Mouse (Mus musculus) E14TG2a.4 (cell line): Measurements from ENCODE around the gene Prep.
"Not testable (repeated sequence)": the region's sequence is repeated elsewhere in the genome, so short reads cannot be mapped to it uniquely, and the experiment has no call there.

ENCODE experiments used
- H3K27me3 ChIP-seq: 2 replicates; pipeline ENCODE4 v1.6.1; 2014; ENCODE audit warnings: low read length, control low read depth; ENCODE audit not compliant: insufficient read depth
- H3K36me3 ChIP-seq: 2 replicates; pipeline ENCODE4 v1.6.1; 2014; ENCODE audit warnings: low read length, control low read depth; ENCODE audit not compliant: insufficient read depth
- H3K4me1 ChIP-seq: replicated peaks from 2 replicates; pipeline ENCODE4 v1.6.1; 2014; ENCODE audit warnings: low read depth, low read length, control low read depth
- H3K4me3 ChIP-seq: replicated peaks from 2 replicates; pipeline ENCODE4 v1.5.1; 2014; ENCODE audit warnings: mild to moderate bottlenecking, low read length
- H3K9me3 ChIP-seq: 2 replicates; pipeline ENCODE4 v1.6.1; 2014; ENCODE audit warnings: low read length, control low read depth
- CTCF ChIP-seq: conservative IDR thresholded peaks from 2 replicates; pipeline ENCODE4 v1.5.1; 2014; ENCODE audit warnings: low read length
- NANOG ChIP-seq: IDR thresholded peaks from 2 replicates; pipeline ENCODE4 v1.6.1; 2014; ENCODE audit warnings: borderline replicate concordance, low read length, mixed read lengths
- POU5F1 ChIP-seq: IDR thresholded peaks from 2 replicates; pipeline ENCODE4 v1.6.1; 2014; ENCODE audit warnings: low read length, borderline replicate concordance

Gene Prep

DNA sequence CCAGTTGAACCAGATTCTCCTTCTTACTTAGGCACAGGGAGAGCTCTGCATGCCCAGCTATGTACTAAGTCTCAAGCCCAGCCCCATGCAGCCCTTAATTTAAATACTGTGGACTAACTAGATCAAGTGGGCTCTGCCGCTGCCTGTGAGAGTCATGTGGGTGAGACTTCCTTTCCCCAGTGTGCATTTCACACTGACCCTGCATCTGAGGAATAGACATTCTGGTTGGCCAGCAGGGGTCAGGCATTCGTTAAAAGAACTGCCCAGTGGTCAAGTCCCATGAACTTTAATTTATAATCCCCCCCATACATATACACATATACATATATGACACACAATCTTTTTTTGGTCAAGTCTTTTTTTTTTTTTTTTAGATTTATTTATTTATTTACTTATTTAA lies 15.7 kb downstream of the Prep start:
- peaks cover 43% of the 10 kb centered on the region for H3K36me3 ChIP-seq
- no peak overlapping the region for H3K4me3 ChIP-seq
- H3K4me1 ChIP-seq: peaks cover 78% of the 10 kb centered on the region
- no peaks in the 10 kb centered on the region for H3K27me3 ChIP-seq
- TF ChIP-seq CTCF: no peak
- no peak for TF ChIP-seq POU5F1
- no peak for TF ChIP-seq NANOG
- no peaks in the 10 kb centered on the region for H3K9me3 ChIP-seq

DNA sequence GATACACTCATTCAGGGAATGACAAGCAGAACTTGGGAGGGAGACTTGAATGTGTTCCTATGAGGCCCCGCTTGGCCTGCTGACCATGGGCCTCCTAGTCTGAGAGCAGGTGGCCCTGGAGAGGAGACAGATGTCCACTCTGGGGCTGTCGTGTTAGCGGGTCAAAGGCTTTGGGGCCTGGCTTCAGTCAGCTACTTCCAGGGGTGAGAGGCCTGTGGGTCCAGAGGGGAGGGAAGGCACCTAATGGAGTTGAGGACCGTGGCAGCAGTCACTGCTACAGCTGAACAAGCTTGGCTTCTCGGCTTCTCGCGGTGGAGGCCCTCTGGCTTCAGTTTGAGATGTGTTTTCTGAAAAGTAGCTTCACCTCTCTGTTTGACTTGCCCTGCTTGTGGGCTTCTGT lies 17.0 kb downstream of the Prep start:
- H3K27me3 ChIP-seq, H3K4me3 ChIP-seq, H3K9me3 ChIP-seq: not testable (repeated sequence)
- peaks cover 83% of the 10 kb centered on the region for H3K4me1 ChIP-seq
- H3K36me3 ChIP-seq: peaks cover 43% of the 10 kb centered on the region

DNA sequence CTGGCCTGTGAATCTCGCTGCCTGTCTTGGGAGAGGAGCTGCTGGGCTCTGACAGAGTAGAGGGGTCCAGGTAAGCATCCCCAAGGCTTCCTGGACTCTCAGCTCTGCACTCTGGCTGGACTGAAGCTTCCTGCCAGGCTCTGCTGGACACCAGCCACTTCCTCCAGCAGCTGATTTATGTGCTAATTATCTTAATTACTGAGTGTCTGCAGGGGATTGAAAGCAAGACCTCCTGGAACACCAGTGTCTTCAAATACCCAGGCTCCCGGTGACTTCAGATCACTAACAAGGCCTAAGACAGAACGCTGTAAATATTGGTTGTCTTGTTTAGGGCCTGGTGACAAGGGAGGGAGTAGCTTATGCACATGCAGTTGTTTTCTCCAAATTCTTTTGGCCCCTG lies 17.5 kb downstream of the Prep start:
- H3K36me3 ChIP-seq: peaks cover 40% of the 10 kb centered on the region
- H3K4me1 ChIP-seq: peaks cover 86% of the 10 kb centered on the region
- H3K9me3 ChIP-seq: no peaks in the 10 kb centered on the region
- H3K27me3 ChIP-seq: no peaks in the 10 kb centered on the region
- H3K4me3 ChIP-seq: peak overlapping the region; percentile 32; the same call in 1 of the 2 replicates
- TF ChIP-seq CTCF (no peak), NANOG (no peak), POU5F1 (no peak)

DNA sequence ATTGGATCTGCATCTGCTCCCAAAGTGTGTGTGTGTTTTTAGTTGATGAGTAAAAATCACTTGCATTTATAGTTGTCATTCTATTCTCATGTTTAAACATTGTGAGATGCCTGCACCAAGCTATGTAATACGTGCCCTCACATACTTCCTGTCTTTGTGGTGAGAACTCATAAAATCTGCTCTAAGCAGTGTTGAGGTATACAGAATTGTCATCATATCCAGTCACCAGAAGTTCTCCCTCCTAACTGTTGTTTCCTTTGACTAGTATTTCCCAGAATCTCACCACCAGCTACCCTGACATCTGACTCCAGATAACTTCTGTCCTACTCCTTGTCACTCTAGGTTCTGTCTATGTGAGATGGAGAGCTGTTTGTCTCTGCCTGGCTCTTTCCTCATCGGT lies 18.3 kb downstream of the Prep start:
- peaks cover 37% of the 10 kb centered on the region for H3K36me3 ChIP-seq
- no peaks in the 10 kb centered on the region for H3K9me3 ChIP-seq
- peaks cover 86% of the 10 kb centered on the region for H3K4me1 ChIP-seq
- no peak overlapping the region for H3K4me3 ChIP-seq
- H3K27me3 ChIP-seq: no peaks in the 10 kb centered on the region
- no peak for TF ChIP-seq POU5F1
- no peak for TF ChIP-seq NANOG
- no peak for TF ChIP-seq CTCF

DNA sequence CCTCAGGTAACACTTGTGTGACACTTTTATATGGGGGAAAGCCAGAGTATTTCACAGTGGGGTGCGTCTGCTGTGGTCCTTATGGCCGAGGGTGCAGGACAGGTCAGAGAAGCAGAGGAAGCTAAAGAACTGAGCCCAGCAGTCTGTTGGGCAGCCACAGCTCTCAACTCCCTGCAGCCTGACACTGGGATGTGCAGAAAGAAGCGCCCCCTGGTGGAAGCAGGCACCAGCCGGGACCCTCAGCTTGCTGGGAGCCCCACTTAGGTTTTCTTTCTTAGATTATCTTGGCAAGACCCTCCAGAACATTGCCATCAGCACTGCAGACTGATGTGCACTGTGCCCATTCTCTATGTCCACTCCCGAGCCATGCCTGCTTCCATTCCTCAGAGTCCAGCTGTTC lies 19.6 kb downstream of the Prep start:
- peaks cover 28% of the 10 kb centered on the region for H3K36me3 ChIP-seq
- H3K9me3 ChIP-seq: no peaks in the 10 kb centered on the region
- no peaks in the 10 kb centered on the region for H3K27me3 ChIP-seq
- H3K4me3 ChIP-seq: no peak overlapping the region
- peaks cover 86% of the 10 kb centered on the region for H3K4me1 ChIP-seq
- TF ChIP-seq POU5F1 (no peak), CTCF (peak; percentile 79)

DNA sequence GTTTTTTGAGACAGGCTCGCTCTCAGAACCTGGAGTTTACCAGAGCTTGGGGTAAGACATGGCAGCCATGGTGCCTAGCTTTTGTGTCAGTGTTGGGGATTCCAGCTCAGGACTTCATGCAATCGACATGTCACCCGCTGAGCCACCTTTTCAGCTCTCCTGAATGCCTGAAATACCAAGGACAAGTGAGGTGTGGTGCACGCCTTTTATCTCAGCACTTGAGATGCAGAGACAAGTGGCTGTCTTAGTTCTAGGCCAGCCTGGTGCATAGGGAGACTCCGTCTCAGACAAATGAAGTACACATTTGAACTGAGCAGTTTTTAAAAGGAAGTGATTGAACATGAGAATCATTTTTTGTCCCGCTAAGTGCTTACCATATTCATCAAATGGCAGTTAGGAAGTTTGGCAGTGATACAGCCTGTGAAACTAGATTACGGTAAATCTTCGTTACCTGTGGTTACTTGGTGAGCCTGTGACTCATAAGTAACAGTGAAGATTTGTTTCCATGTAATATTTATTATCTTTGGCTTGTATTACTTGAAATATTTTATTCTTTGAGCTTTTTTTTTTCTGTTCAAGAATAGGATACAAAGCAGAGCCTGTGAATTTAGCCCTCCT lies 24.6 kb downstream of the Prep start:
- Histone ChIP-seq H3K36me3 (peaks cover 44% of the 10 kb centered on the region), H3K4me3 (peak overlapping the region; percentile 35), H3K27me3 (no peaks in the 10 kb centered on the region), H3K4me1 (peaks cover 80% of the 10 kb centered on the region), H3K9me3 (no peaks in the 10 kb centered on the region)
- TF ChIP-seq NANOG (peak; percentile 68; the same call in 1 of the 2 replicates), CTCF (no peak), POU5F1 (no peak)

DNA sequence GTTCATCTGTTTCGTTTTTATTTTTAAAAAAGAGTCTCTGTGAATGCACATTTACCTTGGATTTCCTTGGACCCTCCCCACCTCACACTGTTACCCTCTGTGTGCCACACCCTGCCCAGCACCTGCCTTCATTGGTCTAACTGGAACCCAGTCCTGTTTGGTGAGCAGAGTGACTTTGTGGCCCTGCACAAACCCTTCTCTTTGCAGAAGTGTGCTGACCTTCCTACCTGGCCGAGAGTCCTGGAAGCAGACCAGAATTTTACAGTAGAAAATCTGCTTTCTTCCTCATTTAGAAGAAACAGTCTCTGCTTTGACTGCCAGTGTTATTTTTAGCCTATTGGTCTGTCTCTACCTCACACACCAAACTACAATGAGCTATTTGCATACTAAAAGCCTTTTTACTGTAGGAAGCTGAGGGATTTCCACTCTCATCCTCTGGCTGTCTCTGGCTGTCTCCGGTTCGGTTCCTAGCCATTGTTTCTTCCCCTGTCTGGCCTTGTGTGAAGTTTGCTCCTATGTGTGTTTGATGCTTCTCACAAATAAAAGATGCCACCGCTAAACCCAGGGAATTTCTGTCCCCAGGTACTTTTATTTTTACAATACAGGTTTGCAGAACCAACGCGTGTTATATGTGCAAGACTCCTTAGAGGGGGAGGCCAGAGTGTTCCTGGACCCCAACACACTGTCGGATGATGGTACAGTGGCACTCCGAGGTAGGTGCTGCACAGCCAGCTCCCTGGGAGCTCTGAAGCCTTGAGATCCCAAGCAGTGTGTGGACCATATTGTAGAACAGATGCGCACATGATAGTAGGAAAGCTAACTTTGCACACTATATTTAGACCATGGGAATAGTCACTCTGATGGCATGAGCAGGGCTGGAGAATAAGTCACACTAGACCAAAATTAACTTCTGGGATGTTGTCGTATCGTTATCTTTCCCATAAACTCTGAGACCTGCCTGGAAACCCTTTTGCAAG lies 25.4 kb downstream of the Prep start:
- Histone ChIP-seq H3K36me3 (peaks cover 52% of the 10 kb centered on the region), H3K4me1 (peaks cover 72% of the 10 kb centered on the region), H3K27me3 (no peaks in the 10 kb centered on the region), H3K4me3 (peak overlapping the region; percentile 53), H3K9me3 (no peaks in the 10 kb centered on the region)
- TF ChIP-seq NANOG (peak; percentile 17; the same call in 1 of the 2 replicates), POU5F1 (peak; percentile 9; the same call in 1 of the 2 replicates), CTCF (no peak)

DNA sequence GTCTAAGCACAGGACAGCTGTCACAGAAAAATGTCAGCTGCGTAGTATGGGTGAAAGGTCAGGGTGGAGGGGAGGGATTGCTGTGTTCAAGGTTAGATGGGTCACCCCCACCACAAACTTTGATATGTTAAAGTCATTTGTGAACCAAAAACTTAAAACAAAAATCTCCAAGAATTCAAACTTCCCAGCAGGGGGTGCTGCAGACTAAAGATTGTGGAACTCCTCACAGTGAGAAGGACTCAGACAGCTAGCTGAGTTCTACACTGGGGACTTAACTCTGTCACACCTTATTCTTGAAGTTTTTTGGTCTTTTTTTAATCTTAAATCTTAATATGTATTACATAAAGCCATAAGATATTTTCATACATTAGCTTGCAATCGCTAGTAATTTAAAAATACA lies 31.7 kb downstream of the Prep start:
- Histone ChIP-seq H3K4me1 (peaks cover 36% of the 10 kb centered on the region), H3K27me3 (no peaks in the 10 kb centered on the region), H3K9me3 (no peaks in the 10 kb centered on the region; the same call in 1 of the 2 replicates), H3K4me3 (no peak overlapping the region), H3K36me3 (peaks cover 73% of the 10 kb centered on the region)
- TF ChIP-seq NANOG (no peak), POU5F1 (no peak), CTCF (peak; percentile 4; the same call in 1 of the 2 replicates)

DNA sequence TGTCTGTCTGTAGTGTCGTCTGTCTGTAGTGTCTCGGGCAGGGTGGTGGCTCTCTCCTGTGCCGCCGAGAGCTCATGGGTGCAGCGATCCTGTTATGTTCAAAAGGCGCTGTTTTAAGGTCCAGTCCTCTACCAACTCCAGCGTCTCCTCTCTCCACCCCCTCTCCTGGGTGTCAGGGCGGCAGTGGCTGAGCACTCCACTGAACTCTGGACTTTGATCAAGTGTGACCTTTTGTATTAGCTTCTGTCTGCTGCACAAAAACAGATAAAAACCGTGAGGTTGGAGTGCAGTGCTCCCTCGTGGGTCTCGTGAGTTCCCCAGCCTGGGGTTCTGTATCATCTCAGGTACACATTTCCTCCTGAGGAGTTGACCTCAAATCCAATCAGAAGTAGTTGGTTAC lies 33.5 kb downstream of the Prep start:
- Histone ChIP-seq H3K4me1 (peaks cover 28% of the 10 kb centered on the region), H3K9me3 (no peaks in the 10 kb centered on the region; the same call in 1 of the 2 replicates), H3K27me3 (no peaks in the 10 kb centered on the region), H3K4me3 (no peak overlapping the region), H3K36me3 (peaks cover 64% of the 10 kb centered on the region)
- TF ChIP-seq POU5F1 (no peak), CTCF (no peak), NANOG (no peak)
